Comparison of ENCODE assay signal across 9 mouse cellular contexts in genomic region chr2:27423596-27423995, GRCm38 (mm10). TPM values are rescaled to one million over a fixed set of nuclear protein-coding genes. Genes with fewer than 3 reads are reported as not detected.
DNase-seq lines count a peak whose midpoint lies in the region; ATAC-seq and TF ChIP-seq lines count a peak whose summit lies in the region.
"Had no signal": no experiment of that assay in that cellular context is flagged by ENCODE, and none has a peak within 500 bp of the region (broad histone marks: within the 10 kb centered on the region; RNA-seq: fewer than 3 reads in every experiment).

No protein-coding gene starts in this region.

- TF ChIP-seq RAD21 in CH12.LX (IDR thresholded peaks at IDR 0.05; ENCODE audit: low read depth, low read length): no peak

- H3K9me3 ChIP-seq in CH12.LX (replicated peaks; ENCODE audit: low read length): no peaks in the 10 kb centered on the region
- H3K9me3 ChIP-seq in embryonic facial prominence, embryonic 10.5 days: no peaks in the 10 kb centered on the region
- no peaks in the 10 kb centered on the region for H3K9me3 ChIP-seq in hindbrain, embryonic 14.5 days (ENCODE audit: control insufficient read depth, low read length)
- H3K9me3 ChIP-seq in midbrain, embryonic 10.5 days (replicated peaks): no peaks in the 10 kb centered on the region
- H3K9me3 ChIP-seq: megakaryocyte, embryonic 14.5 days had no signal

- no peak for TF ChIP-seq EP300 in CH12.LX (IDR thresholded peaks at IDR 0.05; ENCODE audit: low read length)

- WGBS in embryonic facial prominence, embryonic 10.5 days: 84% methylated on average over 7 of the region's 7 CpGs
- 61% methylated on average over 7 of the region's 7 CpGs for WGBS in hindbrain, embryonic 14.5 days
- WGBS in midbrain, embryonic 10.5 days: 90% methylated on average over 7 of the region's 7 CpGs

- H3K79me2 ChIP-seq in CH12.LX (replicated peaks; ENCODE audit: control insufficient read depth, extremely low read depth, insufficient read depth, poor library complexity, severe bottlenecking): peaks cover 82% of the 10 kb centered on the region

- TF ChIP-seq CTCF in CH12.LX (conservative IDR thresholded peaks at IDR 0.05 in 1 of 2, IDR thresholded peaks at IDR 0.05 in 1 of 2; ENCODE audit: low read depth in 2 of 2, low read length in 2 of 2): no peak

- H3K9ac ChIP-seq in CH12.LX (ENCODE audit: insufficient read depth, low read depth): peak overlapping the region; percentile 92
- H3K9ac ChIP-seq in hindbrain, embryonic 14.5 days: 0 out of 2 replicates have a peak overlapping the region, but pooled peaks have one; percentile 22

- in situ Hi-C loops in CH12.LX (cut with MboI; ENCODE audit: low pct_ligation_motif_present, low pct_unique_long_range_greater_than_20kb, low sequenced_read_pairs): loop anchor here (5.0 kb wide), 1 partner anchor 141 kb away; no protein-coding TSS in a partner anchor

- DNase-seq in CH12.LX (ENCODE audit: extremely low read depth): no peak
- no peak for DNase-seq in embryonic facial prominence, embryonic 10.5 days (ENCODE audit: low spot score)
- no peak for DNase-seq in hindbrain, embryonic 14.5 days (ENCODE audit: low spot score)
- DNase-seq in midbrain, embryonic 10.5 days (ENCODE audit: low spot score): no peak
- no peak for DNase-seq in cerebellum, postnatal 4 days (ENCODE audit: low spot score in 2 of 2)
- no peak for DNase-seq in urinary bladder, postnatal 10 days (ENCODE audit: low spot score)
- no peak for DNase-seq in thymus, postnatal 0 days (ENCODE audit: low spot score)
- DNase-seq: right cerebral cortex, adult 18-20 months had no signal

- H3K27ac ChIP-seq in CH12.LX (ENCODE audit: insufficient read depth, low read depth): no peak overlapping the region
- H3K27ac ChIP-seq in embryonic facial prominence, embryonic 10.5 days (replicated peaks): no peak overlapping the region; the same call in 1 of the 2 replicates
- no peak overlapping the region for H3K27ac ChIP-seq in hindbrain, embryonic 14.5 days
- peak overlapping the region; percentile 98 for H3K27ac ChIP-seq in midbrain, embryonic 10.5 days (replicated peaks)

- peak overlapping the region; percentile 67 to 91 (median 85) for H3K4me3 ChIP-seq in CH12.LX (replicated peaks in 1 of 3; ENCODE audit: low read depth in 2 of 3, low read length in 2 of 3, poor library complexity in 1 of 3)
- peak overlapping the region; percentile 94; the same call in 1 of the 2 replicates for H3K4me3 ChIP-seq in embryonic facial prominence, embryonic 10.5 days
- peak overlapping the region; percentile 97; the same call in 1 of the 2 replicates for H3K4me3 ChIP-seq in hindbrain, embryonic 14.5 days (replicated peaks; ENCODE audit: low read length)
- peak overlapping the region; percentile 94; the same call in 1 of the 2 replicates for H3K4me3 ChIP-seq in midbrain, embryonic 10.5 days
- H3K4me3 ChIP-seq: megakaryocyte, embryonic 14.5 days had no signal

- no peak for ATAC-seq in hindbrain, embryonic 14.5 days (ENCODE audit: low FRiP score)

- peaks cover 2 to 37% of the 10 kb centered on the region in 2 experiments for H3K36me3 ChIP-seq in CH12.LX (replicated peaks in 1 of 2; ENCODE audit: control insufficient read depth in 1 of 2, insufficient read depth in 1 of 2, low read length in 1 of 2)
- peaks cover 29% of the 10 kb centered on the region for H3K36me3 ChIP-seq in embryonic facial prominence, embryonic 10.5 days (replicated peaks)
- no peaks in the 10 kb centered on the region for H3K36me3 ChIP-seq in hindbrain, embryonic 14.5 days (replicated peaks; ENCODE audit: control insufficient read depth, insufficient read depth)
- H3K36me3 ChIP-seq in midbrain, embryonic 10.5 days: peaks cover 30% of the 10 kb centered on the region

- H3K4me2 ChIP-seq in CH12.LX (ENCODE audit: insufficient read depth, low read depth, poor library complexity, severe bottlenecking): peak overlapping the region; percentile 89
- H3K4me2 ChIP-seq in hindbrain, embryonic 14.5 days (replicated peaks): peak overlapping the region; percentile 87

- no peaks in the 10 kb centered on the region for H3K27me3 ChIP-seq in CH12.LX (replicated peaks)
- no peaks in the 10 kb centered on the region for H3K27me3 ChIP-seq in embryonic facial prominence, embryonic 10.5 days (replicated peaks; ENCODE audit: low read depth, poor library complexity, severe bottlenecking)
- H3K27me3 ChIP-seq in hindbrain, embryonic 14.5 days (ENCODE audit: control insufficient read depth, insufficient read depth, low read length): no peaks in the 10 kb centered on the region
- H3K27me3 ChIP-seq in midbrain, embryonic 10.5 days (ENCODE audit: low read depth, poor library complexity, severe bottlenecking): no peaks in the 10 kb centered on the region

- dilution Hi-C loops in CH12.LX (cut with MboI; ENCODE audit: extremely low pct_ligation_motif_present, extremely low pct_unique_long_range_greater_than_20kb, low sequenced_read_pairs): no loop called here

- H3K4me1 ChIP-seq in CH12.LX (ENCODE audit: control insufficient read depth in 1 of 2, insufficient read depth in 2 of 2): peaks cover 34 to 64% of the 10 kb centered on the region in 2 experiments
- H3K4me1 ChIP-seq in embryonic facial prominence, embryonic 10.5 days: peaks cover 81% of the 10 kb centered on the region
- peaks cover 47% of the 10 kb centered on the region for H3K4me1 ChIP-seq in hindbrain, embryonic 14.5 days (replicated peaks; ENCODE audit: control insufficient read depth, insufficient read depth, low read length)
- peaks cover 88% of the 10 kb centered on the region for H3K4me1 ChIP-seq in midbrain, embryonic 10.5 days

- TF ChIP-seq POLR2A in CH12.LX (IDR thresholded peaks at IDR 0.05; ENCODE audit: low read depth, low read length): no peak

TF ChIP-seq in CH12.LX, 34 proteins besides CTCF, POLR2A, EP300 and RAD21:
- TF ChIP-seq MEF2A (IDR thresholded peaks at IDR 0.05; ENCODE audit: borderline replicate concordance, low read depth, low read length) (no peak), MYC (IDR thresholded peaks at IDR 0.05; ENCODE audit: low read depth, low read length) (no peak), CHD2 (IDR thresholded peaks at IDR 0.05; ENCODE audit: low read length) (no peak), ZKSCAN1 (IDR thresholded peaks at IDR 0.05; ENCODE audit: borderline replicate concordance, low read depth, low read length) (no peak), ZMIZ1 (IDR thresholded peaks at IDR 0.05; ENCODE audit: low read depth, low read length) (no peak), ETS1 (conservative IDR thresholded peaks at IDR 0.05; ENCODE audit: low read depth, low read length) (no peak), POLR2AphosphoS2 (IDR thresholded peaks at IDR 0.05; ENCODE audit: low read depth, low read length) (no peak), SMC3 (IDR thresholded peaks at IDR 0.05; ENCODE audit: low read depth, low read length) (no peak), USF1 (IDR thresholded peaks at IDR 0.05; ENCODE audit: low read depth, low read length) (no peak), HCFC1 (IDR thresholded peaks at IDR 0.05; ENCODE audit: low read depth, low read length) (no peak), BHLHE40 (IDR thresholded peaks at IDR 0.05; ENCODE audit: low read depth, low read length) (no peak), MAFK (IDR thresholded peaks at IDR 0.05; ENCODE audit: insufficient replicate concordance, low read length) (no peak)

RNA-seq across cellular contexts. Expression of gene Vav2, which starts 3.2 kb away (rescaled TPM):
- total RNA-seq in CH12.LX (2012; rRNA removed) (46.6 and 48.5 TPM in 2 replicates), CH12.LX (2014; rRNA removed) (31.5 and 31.7 TPM in 2 replicates)
- polyA plus RNA-seq in CH12.LX (2012; ENCODE audit: insufficient read length, low read depth): 46.8 and 47.3 TPM in 2 replicates
- polyA plus RNA-seq in embryonic facial prominence, embryonic 10.5 days (2016; fragmentation: Nextera tagmentation; extraction: Ambion mirVana): 10.3 and 11.3 TPM in 2 replicates
- polyA plus RNA-seq in hindbrain, embryonic 14.5 days (2014; fragmentation: Nextera tagmentation; extraction: Ambion mirVana): 15.0 and 16.0 TPM in 2 replicates
- 11.4 and 13.3 TPM in 2 replicates for polyA plus RNA-seq in midbrain, embryonic 10.5 days (2016; fragmentation: Nextera tagmentation; extraction: Ambion mirVana)
- 6.4 and 7.9 TPM in 2 replicates for polyA plus RNA-seq in thymus, postnatal 0 days (2015; fragmentation: Nextera tagmentation; extraction: Ambion mirVana)

RNA-seq across cellular contexts. Expression of gene Brd3os, which starts 18.5 kb away (rescaled TPM):
- total RNA-seq in CH12.LX (2012; rRNA removed) (0.92 and 2.1 TPM in 2 replicates), CH12.LX (2014; rRNA removed) (0.74 and 1.2 TPM in 2 replicates)
- polyA plus RNA-seq in CH12.LX (2012; ENCODE audit: insufficient read length, low read depth): 1.2 and 1.8 TPM in 2 replicates
- polyA plus RNA-seq in embryonic facial prominence, embryonic 10.5 days (2016; fragmentation: Nextera tagmentation; extraction: Ambion mirVana): 8.8 and 8.9 TPM in 2 replicates
- polyA plus RNA-seq in hindbrain, embryonic 14.5 days (2014; fragmentation: Nextera tagmentation; extraction: Ambion mirVana): 43.8 and 45.9 TPM in 2 replicates
- polyA plus RNA-seq in midbrain, embryonic 10.5 days (2016; fragmentation: Nextera tagmentation; extraction: Ambion mirVana): 9.2 and 11.9 TPM in 2 replicates
- polyA plus RNA-seq in thymus, postnatal 0 days (2015; fragmentation: Nextera tagmentation; extraction: Ambion mirVana): 2.0 and 2.1 TPM in 2 replicates
